Mouse (Mus musculus): ENCODE results near the gene Cyp2u1. TPM values are rescaled to one million over a fixed set of nuclear protein-coding genes. Genes with fewer than 3 reads are reported as not detected.

The Cyp2u1 gene
- polyA plus RNA-seq (2012; rRNA removed) = 2.1 and 2.3 TPM in 2 replicates

GRCm38 (mm10) chr3:131302452-131303319 lies at the start of gene Cyp2u1:
TSS of gene Cyp2u1 (minus strand) at chr3:131303227.

GRCm38 (mm10) chr3:131271559-131272373 lies 31.3 kb downstream of the Cyp2u1 start, which contains the start of gene Hadh:
TSS of gene Hadh (minus strand) at chr3:131272101.

Other genes with a start within 250 kb of the Cyp2u1 start
- gene Lef1, start 192.8 kb downstream of the Cyp2u1 start, polyA plus RNA-seq (2012; rRNA removed) = 1.0 and 1.4 TPM in 2 replicates
- gene Hadh, start 31.1 kb downstream of the Cyp2u1 start, polyA plus RNA-seq (2012; rRNA removed) = 198 and 220 TPM in 2 replicates
- 7.1 and 8.3 TPM in 2 replicates for gene Sgms2, start 188.2 kb upstream of the Cyp2u1 start, polyA plus RNA-seq (2012; rRNA removed)

All from colon, adult 2 months (tissue).